Mouse (Mus musculus) stomach, postnatal 0 days (tissue): ENCODE measurements around the gene Baiap2.

Source experiments
- CTCF ChIP-seq: IDR thresholded peaks from 2 replicates; pipeline ENCODE4 v1.5.1; 2016; ENCODE audit warnings: antibody characterized with exemption, low read depth, mild to moderate bottlenecking, moderate library complexity
- EP300 ChIP-seq: optimal IDR thresholded peaks from 2 replicates; pipeline ENCODE3; 2016; ENCODE audit warnings: antibody characterized with exemption

DNA sequence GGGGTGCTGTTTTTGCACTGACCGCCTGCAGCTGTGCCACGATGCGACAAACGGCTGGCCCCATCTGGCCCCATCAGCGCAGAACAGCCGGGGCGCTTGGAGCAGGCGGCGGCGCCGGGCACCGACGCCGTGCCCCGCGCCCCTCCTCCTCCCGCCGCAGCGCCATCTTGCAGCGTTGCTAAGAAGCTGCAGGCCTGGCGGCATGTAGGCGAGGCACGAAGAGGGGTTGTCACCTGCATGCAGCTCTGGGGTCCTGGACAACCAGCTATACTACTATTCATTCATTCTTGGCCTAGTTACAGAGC is 105.6 kb downstream of the Baiap2 start:
- TF ChIP-seq CTCF: peak; percentile 47
- TF ChIP-seq EP300: no peak
